Mouse (Mus musculus): ENCODE results near the gene Msrb3.

- TF ChIP-seq GATA1 (IDR thresholded peaks at IDR 0.05; ENCODE audit: low read length): no peak
- TF ChIP-seq TAL1 (IDR thresholded peaks at IDR 0.05; ENCODE audit: low read length): no peak
Measured at GRCm38 (mm10) chr10:120895899-120896289, 3.0 kb downstream of the Msrb3 start.

Measured in erythroblast, embryonic 14.5 days (primary cell).